Mouse (Mus musculus): Measurements from ENCODE around the gene Phip. TPM values are rescaled to one million over a fixed set of nuclear protein-coding genes. Genes with fewer than 3 reads are reported as not detected.

Gene Phip
- 138 TPM for polyA plus RNA-seq (2014; fragmentation: Illumina TruSeq; extraction: RNeasy Lipid Tissue Mini Kit (QIAGEN cat#74804))

GRCm38 (mm10) chr9:82975342-82976215, at the start of gene Phip:
Phip (minus strand) TSS chr9:82975516.

GRCm38 (mm10) chr9:82829007-82829689, 146.2 kb downstream of the Phip start, which contains the start of gene Irak1bp1:
Irak1bp1 (plus strand) TSS chr9:82829540.

Other genes with a start within 250 kb of the Phip start
- gene Irak1bp1, start 146.0 kb downstream of the Phip start, polyA plus RNA-seq (2014; fragmentation: Illumina TruSeq; extraction: RNeasy Lipid Tissue Mini Kit (QIAGEN cat#74804)), result 29.8 TPM
- gene Hmgn3, start 171.2 kb upstream of the Phip start, polyA plus RNA-seq (2014; fragmentation: Illumina TruSeq; extraction: RNeasy Lipid Tissue Mini Kit (QIAGEN cat#74804)), result 93.5 TPM

All from ovary, adult 10 weeks (tissue).